Mouse (Mus musculus): ENCODE measurements around the gene Cpn1.
"Not testable (repeated sequence)": the region's sequence is repeated elsewhere in the genome, so short reads cannot be mapped to it uniquely, and the experiment has no call there.

The Cpn1 gene

GRCm38 (mm10) chr19:43980711-43981110 lies 5.6 kb downstream of the Cpn1 start:
- DNase-seq = no peak

GRCm38 (mm10) chr19:43977799-43978198 lies 8.6 kb downstream of the Cpn1 start:
- no peak for DNase-seq

- DNase-seq = no peak
These were observed 9.7 kb downstream of the Cpn1 start for GRCm38 (mm10) chr19:43976661-43977060.

- no peak for DNase-seq
These were observed 12.1 kb downstream of the Cpn1 start for GRCm38 (mm10) chr19:43974221-43974620.

- DNase-seq = no peak
These were observed 12.6 kb downstream of the Cpn1 start for GRCm38 (mm10) chr19:43973711-43974110.

- no peak for DNase-seq
These were observed 14.2 kb downstream of the Cpn1 start for GRCm38 (mm10) chr19:43972129-43972528.

GRCm38 (mm10) chr19:43968436-43969026 lies 17.8 kb downstream of the Cpn1 start:
- no peak for DNase-seq

GRCm38 (mm10) chr19:43966481-43966880 lies 19.9 kb downstream of the Cpn1 start:
- DNase-seq = no peak

GRCm38 (mm10) chr19:43965496-43966085 lies 20.8 kb downstream of the Cpn1 start:
- DNase-seq = peak in 1 of 2 experiments; percentile 32

- DNase-seq = no peak
These were observed 23.6 kb downstream of the Cpn1 start for GRCm38 (mm10) chr19:43962795-43963194.

GRCm38 (mm10) chr19:43961185-43961584 lies 25.2 kb downstream of the Cpn1 start:
- peak in 1 of 2 experiments; percentile 18 for DNase-seq

- no peak for DNase-seq
These were observed 26.3 kb downstream of the Cpn1 start for GRCm38 (mm10) chr19:43960014-43960413.

GRCm38 (mm10) chr19:43959162-43959561 lies 27.2 kb downstream of the Cpn1 start:
- peak; percentile 17 to 63 for DNase-seq

GRCm38 (mm10) chr19:43957881-43958280 lies 28.5 kb downstream of the Cpn1 start:
- DNase-seq = no peak

GRCm38 (mm10) chr19:43957402-43957801 lies 29.0 kb downstream of the Cpn1 start:
- no peak for DNase-seq

- DNase-seq = no peak
These were observed 31.1 kb downstream of the Cpn1 start for GRCm38 (mm10) chr19:43955266-43955665.

GRCm38 (mm10) chr19:43954864-43955263 lies 31.5 kb downstream of the Cpn1 start:
- DNase-seq = no peak

- not testable (repeated sequence) for DNase-seq
These were observed 33.4 kb downstream of the Cpn1 start for GRCm38 (mm10) chr19:43952936-43953335.

GRCm38 (mm10) chr19:43949111-43949810 lies 37.1 kb downstream of the Cpn1 start:
- no peak for DNase-seq

GRCm38 (mm10) chr19:43944566-43944965 lies 41.8 kb downstream of the Cpn1 start:
- DNase-seq = no peak

- DNase-seq = no peak
These were observed 43.3 kb downstream of the Cpn1 start for GRCm38 (mm10) chr19:43943076-43943475.

GRCm38 (mm10) chr19:43939769-43940689 lies 46.3 kb downstream of the Cpn1 start, which contains the start of gene Dnmbp:
TSS of gene Dnmbp (minus strand) at chr19:43940191.
- peak; percentile 68 to 90 for DNase-seq

All from spleen, adult 18-20 months (tissue).